Mouse (Mus musculus) olfactory bulb, adult 2 months (tissue): Measurements from ENCODE around the gene Gpr12. TPM values are rescaled to one million over a fixed set of nuclear protein-coding genes. Genes with fewer than 3 reads are reported as not detected.
A peak's percentile ranks its signal among the peaks of the same experiment; 100 is the strongest.

Source experiments
- H3K27ac ChIP-seq: fragments of 200-500 bp; 2 replicates; pipeline ENCODE4 v1.5.1; 2012; ENCODE audit warnings: low read depth, low read length; ENCODE audit not compliant: insufficient read depth
- H3K4me1 ChIP-seq: fragments of 200-500 bp; 2 replicates; pipeline ENCODE4 v1.6.1; 2012; ENCODE audit warnings: low read length; ENCODE audit not compliant: control insufficient read depth, insufficient read depth
- H3K4me3 ChIP-seq: fragments of 200-500 bp; 2 replicates; pipeline ENCODE4 v1.5.1; 2012; ENCODE audit warnings: mild to moderate bottlenecking, low read depth, low read length, moderate library complexity; ENCODE audit not compliant: insufficient read depth
- CTCF ChIP-seq: fragments of 200-500 bp; IDR thresholded peaks from 2 replicates; pipeline ENCODE4 v1.5.1; 2012; ENCODE audit warnings: low read depth, mild to moderate bottlenecking, low read length, moderate library complexity; ENCODE audit not compliant: insufficient read depth
- POLR2A ChIP-seq: fragments of 200-500 bp; IDR thresholded peaks from 2 replicates; pipeline ENCODE4 v1.6.1; 2012; ENCODE audit warnings: mild to moderate bottlenecking, low read depth, low read length, moderate library complexity; ENCODE audit not compliant: insufficient read depth
- WGBS: fragments of 180-500 bp; shearing (Covaris S2); methylation state at CpG from one replicate; pipeline ENCODE4 v1.1.7; 2018; 5-methylcytosine and 5-hydroxymethylcytosine counted together
- polyA plus RNA-seq: library from polyadenylated mRNA; stranded (reverse); fragments of >200 nt; gene quantifications from 2 replicates; pipeline ENCODE4 v1.2.4, GENCODE M21; 2012; ENCODE audit warnings: low replicate concordance; ENCODE audit not compliant: missing spikeins, insufficient read depth, insufficient read length

The Gpr12 gene
- not detected in 2 replicates for polyA plus RNA-seq

- H3K4me1 ChIP-seq, result peaks cover 9% of the 10 kb centered on the region; the same call in 1 of the 2 replicates
- TF ChIP-seq CTCF (no peak), POLR2A (0 out of 2 replicates have a peak, but pooled peaks have one; percentile 17)
- H3K4me3 ChIP-seq, result peak within 1 kb of the TSS; percentile 66
- under 1% methylated on average over 64 of the region's 64 CpGs for WGBS
- H3K27ac ChIP-seq, result no peak within 1 kb of the TSS
Measured at GRCm38 (mm10) chr5:146584478-146585306, at the start of gene Gpr12. TSS of gene Gpr12 (minus strand) at chr5:146585239.

DNA sequence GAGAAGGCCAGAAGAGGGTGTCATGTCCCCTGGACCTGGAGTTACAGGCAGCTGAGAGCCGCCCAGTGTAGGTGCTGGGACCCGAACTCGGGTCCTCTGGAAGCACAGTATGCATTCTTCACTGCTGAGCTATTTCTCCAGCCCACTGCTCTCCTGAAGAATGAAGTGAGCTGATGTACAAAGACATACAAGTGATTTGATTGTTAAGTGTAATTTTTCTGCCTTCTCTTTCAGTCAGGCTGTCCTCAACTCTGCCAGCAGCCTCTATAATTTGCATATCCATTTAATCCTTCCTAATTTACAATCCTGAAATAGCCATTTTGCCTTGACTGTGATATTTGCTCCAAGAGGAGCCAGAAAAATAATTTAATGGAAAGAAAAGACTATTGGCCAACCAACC lies 46.6 kb upstream of the Gpr12 start:
- Histone ChIP-seq H3K4me1 (peaks cover 15% of the 10 kb centered on the region), H3K27ac (no peak overlapping the region), H3K4me3 (no peak overlapping the region)
- WGBS, result 51% methylated on average over 3 of the region's 3 CpGs
- TF ChIP-seq POLR2A (no peak), CTCF (no peak)

DNA sequence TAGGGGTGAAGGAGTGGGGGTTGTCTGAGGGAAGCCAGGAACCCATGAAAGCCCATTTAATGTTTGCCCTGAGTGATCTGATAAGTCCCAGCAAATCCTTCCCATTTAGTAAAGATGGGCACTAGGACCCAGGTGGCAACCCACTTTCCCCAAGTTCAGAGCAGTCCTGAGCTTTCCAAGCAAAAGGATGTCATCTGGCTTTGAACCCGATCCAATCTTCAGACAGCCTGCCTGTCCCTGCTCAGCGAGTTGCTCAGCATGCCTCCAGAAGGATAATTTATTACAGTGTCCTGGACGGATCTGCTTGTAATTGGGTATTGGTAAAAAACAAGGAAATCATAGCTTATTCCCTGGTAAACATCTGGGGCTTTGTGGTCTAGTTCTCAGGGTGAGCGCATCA lies 45.9 kb upstream of the Gpr12 start:
- H3K27ac ChIP-seq, result no peak overlapping the region
- peaks cover 15% of the 10 kb centered on the region for H3K4me1 ChIP-seq
- WGBS, result 30% methylated on average over 4 of the region's 4 CpGs
- H3K4me3 ChIP-seq, result no peak overlapping the region
- TF ChIP-seq POLR2A (no peak), CTCF (no peak)

GRCm38 (mm10) chr5:146629636-146630035 lies 44.6 kb upstream of the Gpr12 start:
- no peak overlapping the region for H3K27ac ChIP-seq
- TF ChIP-seq CTCF, result no peak
- TF ChIP-seq POLR2A, result no peak
- no peak overlapping the region for H3K4me3 ChIP-seq
- H3K4me1 ChIP-seq, result peaks cover 17% of the 10 kb centered on the region
- WGBS, result 69% methylated on average over 10 of the region's 10 CpGs

DNA sequence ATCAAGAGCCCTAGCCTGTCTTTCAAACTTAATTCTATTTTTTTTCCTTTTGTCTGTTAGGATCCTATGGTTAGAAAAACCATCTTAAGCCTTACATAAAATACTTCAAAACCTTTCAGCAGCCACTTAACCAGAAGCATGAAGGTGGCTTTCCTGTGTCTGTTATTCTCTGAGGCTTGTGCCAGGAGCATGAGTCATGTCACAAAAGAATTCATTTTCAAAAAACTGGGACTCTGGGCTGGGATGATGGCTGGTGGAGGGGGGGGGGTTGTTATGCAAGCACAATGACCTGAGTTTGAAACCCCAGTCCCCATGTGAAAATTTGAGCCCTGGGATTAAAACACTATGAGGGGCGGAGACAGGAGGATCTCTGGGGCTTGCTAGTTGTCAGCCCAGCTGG lies 43.8 kb upstream of the Gpr12 start:
- H3K4me1 ChIP-seq, result peaks cover 17% of the 10 kb centered on the region
- WGBS, result 93% methylated on average over 1 of the region's 1 CpGs
- no peak overlapping the region for H3K4me3 ChIP-seq
- TF ChIP-seq POLR2A (no peak), CTCF (no peak)
- H3K27ac ChIP-seq, result no peak overlapping the region

- peaks cover 17% of the 10 kb centered on the region for H3K4me1 ChIP-seq
- TF ChIP-seq POLR2A, result no peak
- no peak for TF ChIP-seq CTCF
- WGBS, result 22% methylated on average over 5 of the region's 5 CpGs
- H3K27ac ChIP-seq, result no peak overlapping the region
- no peak overlapping the region for H3K4me3 ChIP-seq
Measured at GRCm38 (mm10) chr5:146627901-146628300, 42.9 kb upstream of the Gpr12 start.

DNA sequence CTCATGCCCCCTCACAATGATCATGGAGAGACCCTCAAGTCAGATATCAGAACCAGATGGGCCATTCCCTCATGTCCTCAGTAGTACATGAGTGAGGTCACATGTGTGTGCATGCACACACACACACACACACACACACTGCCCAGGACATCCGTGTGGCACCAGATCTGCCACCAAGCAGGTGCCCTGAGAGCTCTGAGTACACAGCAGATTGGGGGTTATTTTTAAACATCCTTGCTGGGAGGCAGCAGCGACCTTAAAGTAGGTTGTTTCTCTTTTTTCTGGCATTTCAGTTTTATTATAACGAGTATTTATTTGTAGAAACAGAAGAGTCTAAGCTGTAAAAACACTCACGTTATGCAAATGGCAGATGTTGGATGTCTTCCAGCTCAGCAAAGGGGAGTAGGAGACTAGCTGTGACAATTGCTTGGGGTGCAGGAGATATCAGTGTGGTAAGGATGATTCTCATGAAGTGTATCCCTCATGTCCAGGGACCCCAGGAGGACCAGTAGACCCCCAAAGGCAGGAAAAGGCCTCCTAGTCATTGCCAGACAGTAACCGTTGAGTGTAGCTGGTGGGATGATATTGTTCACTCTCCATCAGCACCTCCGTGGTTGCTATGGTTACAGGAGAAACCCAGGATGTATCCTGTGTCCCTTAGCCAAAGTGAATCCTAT lies 40.7 kb upstream of the Gpr12 start:
- Histone ChIP-seq H3K4me3 (no peak overlapping the region), H3K27ac (peak overlapping the region; percentile 42; the same call in 1 of the 2 replicates), H3K4me1 (peaks cover 17% of the 10 kb centered on the region)
- WGBS, result 23% methylated on average over 6 of the region's 6 CpGs
- TF ChIP-seq CTCF (no peak), POLR2A (no peak)

DNA sequence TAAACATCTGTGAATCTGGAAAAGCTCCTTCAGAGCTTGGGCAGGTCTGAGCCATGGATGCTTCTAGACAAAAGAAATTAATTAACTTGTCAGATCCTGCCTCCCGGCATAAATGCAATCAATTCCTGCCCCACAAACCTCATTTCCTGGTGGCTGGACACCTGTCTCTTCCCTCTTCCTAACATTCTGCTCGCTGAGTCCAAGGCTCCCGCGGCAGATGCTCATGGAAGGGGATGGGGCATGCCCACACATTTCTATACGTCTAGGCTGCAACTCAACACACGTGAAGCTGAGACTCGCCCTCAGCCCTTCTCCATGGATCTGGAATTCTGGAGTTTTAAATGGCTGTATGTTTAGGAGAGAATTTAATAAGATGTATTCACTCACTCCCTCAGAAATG lies 26.8 kb upstream of the Gpr12 start:
- 74% methylated on average over 7 of the region's 7 CpGs for WGBS
- no peak overlapping the region for H3K4me3 ChIP-seq
- H3K27ac ChIP-seq, result no peak overlapping the region
- TF ChIP-seq CTCF (no peak), POLR2A (no peak)
- no peaks in the 10 kb centered on the region for H3K4me1 ChIP-seq

DNA sequence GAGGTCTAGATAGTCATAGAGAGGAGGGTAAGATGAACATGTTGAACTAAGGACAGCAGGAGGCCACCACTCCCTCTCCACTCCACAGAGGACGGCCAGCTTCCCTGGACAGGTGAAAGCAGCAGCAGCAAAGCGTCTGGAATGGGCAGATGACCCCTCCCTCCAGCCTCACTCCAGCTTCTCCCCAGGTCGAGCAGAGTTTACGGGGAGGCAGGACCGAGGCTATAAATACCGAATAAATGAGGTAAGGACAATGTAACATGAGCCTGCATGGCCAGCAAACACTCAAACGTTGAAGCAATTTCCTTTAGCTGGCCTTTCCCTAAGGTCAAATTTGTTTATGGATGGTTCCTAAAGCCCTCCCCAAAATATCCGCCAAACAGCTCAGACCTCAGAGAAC lies 26.0 kb upstream of the Gpr12 start:
- H3K4me1 ChIP-seq, result no peaks in the 10 kb centered on the region
- TF ChIP-seq CTCF (no peak), POLR2A (no peak)
- no peak overlapping the region for H3K4me3 ChIP-seq
- WGBS, result 68% methylated on average over 8 of the region's 8 CpGs
- H3K27ac ChIP-seq, result no peak overlapping the region
